Mouse (Mus musculus) common myeloid progenitor, adult 5-6 weeks (primary cell): ENCODE measurements around the gene Cntnap2. TPM values are rescaled to one million over a fixed set of nuclear protein-coding genes. Genes with fewer than 3 reads are reported as not detected.
"Not testable (repeated sequence)": the region's sequence is repeated elsewhere in the genome, so short reads cannot be mapped to it uniquely, and the experiment has no call there.

Source experiments
- ATAC-seq: replicated peaks from 2 replicates; pipeline ENCODE4 v1.8.0; 2016; ENCODE audit warnings: low read depth, mild to moderate bottlenecking, moderate TSS enrichment, inconsistent platforms; ENCODE audit not compliant: poor library complexity, severe bottlenecking
- total RNA-seq: library from RNA; stranded (forward); fragments of 200-1000, 187-1606 nt; gene quantifications from 2 replicates; pipeline ENCODE4 v1.2.3, GENCODE M21; 2017

The Cntnap2 gene
- total RNA-seq, 1 experiment from 2014 or later, result not detected

GRCm38 (mm10) chr6:46537586-46537985 is 1478.4 kb downstream of the Cntnap2 start:
- not testable (repeated sequence) for ATAC-seq

GRCm38 (mm10) chr6:46563470-46563869 is 1504.3 kb downstream of the Cntnap2 start:
- ATAC-seq, result no peak

GRCm38 (mm10) chr6:46575055-46575454 is 1515.9 kb downstream of the Cntnap2 start:
- no peak for ATAC-seq

GRCm38 (mm10) chr6:46612365-46612764 is 1553.2 kb downstream of the Cntnap2 start:
- ATAC-seq, result no peak

DNA sequence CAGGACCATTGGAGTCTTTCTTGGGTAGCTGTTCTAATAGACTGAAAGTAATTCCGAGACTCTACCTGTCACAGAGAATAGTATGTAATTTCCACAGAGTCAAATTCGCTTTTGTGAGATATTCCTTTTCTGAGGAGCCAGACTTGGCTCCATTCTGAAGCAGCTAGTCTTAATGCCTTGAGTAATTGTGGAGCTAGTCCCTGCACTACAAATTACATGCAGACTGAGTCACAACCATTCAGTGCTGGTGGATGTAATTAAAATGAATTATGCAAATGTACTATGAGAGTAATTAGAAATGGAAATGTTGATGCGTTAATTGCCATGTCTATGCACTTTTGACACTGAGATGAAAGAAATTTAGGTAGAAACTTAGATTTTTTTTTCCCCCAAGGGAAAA is 1553.7 kb downstream of the Cntnap2 start:
- no peak for ATAC-seq

DNA sequence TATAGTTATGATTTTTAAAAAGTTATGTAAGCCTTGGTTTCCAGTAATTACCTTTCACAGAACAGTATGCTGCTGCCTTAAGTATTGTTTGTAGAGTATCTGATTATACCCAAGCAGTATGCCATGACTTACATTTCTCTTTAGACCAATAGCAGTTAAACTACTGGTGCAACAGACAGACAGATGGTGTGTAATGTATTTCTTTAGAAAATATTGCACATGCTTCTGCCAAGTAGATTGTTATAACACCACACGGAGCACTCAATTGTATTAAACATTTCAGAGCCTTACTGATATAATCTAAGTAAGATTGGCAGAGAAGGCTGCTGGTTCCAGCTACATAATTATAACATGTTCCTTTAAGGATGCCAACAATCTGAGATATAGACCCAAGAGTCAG is 1609.9 kb downstream of the Cntnap2 start:
- no peak for ATAC-seq

GRCm38 (mm10) chr6:46675081-46675480 is 1615.9 kb downstream of the Cntnap2 start:
- no peak for ATAC-seq

- no peak for ATAC-seq
Observed at GRCm38 (mm10) chr6:46675621-46676020, 1616.5 kb downstream of the Cntnap2 start.

DNA sequence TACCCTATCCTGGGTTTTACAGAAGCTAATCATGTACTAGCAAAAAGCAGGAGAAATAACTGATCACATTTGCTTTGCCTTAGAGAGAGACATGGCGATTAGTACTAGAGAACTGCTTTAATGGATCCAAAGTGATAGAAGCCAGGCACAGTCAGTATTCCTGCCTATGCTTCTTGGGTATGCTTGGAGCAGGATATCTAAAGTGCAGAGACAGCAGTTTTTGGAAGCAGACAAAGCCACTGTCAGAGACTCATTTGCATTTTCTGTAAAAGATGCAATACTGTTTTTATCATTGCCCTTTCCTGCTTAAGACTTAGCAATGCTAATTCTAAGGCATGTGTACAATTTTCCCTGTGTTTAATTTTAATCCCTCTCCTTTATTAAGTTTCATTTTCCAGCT is 1637.0 kb downstream of the Cntnap2 start:
- ATAC-seq, result no peak

DNA sequence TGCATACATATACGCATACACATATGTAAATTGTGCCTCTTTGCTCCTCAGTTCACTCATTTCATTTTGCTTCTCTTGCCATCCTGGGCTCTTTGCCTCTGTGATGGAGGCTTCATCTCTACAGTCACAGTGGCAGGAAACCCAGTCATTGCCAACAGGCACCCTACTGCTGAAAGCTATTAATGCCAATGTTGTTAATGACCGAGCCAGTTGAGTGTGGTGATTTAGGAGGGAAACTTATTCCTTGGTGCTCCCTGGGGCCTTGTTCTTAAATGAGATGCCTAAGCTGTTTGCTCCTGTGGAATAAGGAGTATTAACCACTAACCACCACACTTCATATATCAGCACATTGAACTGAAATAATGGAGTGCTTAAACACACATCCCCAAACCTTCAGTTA is 1640.2 kb downstream of the Cntnap2 start:
- no peak for ATAC-seq

DNA sequence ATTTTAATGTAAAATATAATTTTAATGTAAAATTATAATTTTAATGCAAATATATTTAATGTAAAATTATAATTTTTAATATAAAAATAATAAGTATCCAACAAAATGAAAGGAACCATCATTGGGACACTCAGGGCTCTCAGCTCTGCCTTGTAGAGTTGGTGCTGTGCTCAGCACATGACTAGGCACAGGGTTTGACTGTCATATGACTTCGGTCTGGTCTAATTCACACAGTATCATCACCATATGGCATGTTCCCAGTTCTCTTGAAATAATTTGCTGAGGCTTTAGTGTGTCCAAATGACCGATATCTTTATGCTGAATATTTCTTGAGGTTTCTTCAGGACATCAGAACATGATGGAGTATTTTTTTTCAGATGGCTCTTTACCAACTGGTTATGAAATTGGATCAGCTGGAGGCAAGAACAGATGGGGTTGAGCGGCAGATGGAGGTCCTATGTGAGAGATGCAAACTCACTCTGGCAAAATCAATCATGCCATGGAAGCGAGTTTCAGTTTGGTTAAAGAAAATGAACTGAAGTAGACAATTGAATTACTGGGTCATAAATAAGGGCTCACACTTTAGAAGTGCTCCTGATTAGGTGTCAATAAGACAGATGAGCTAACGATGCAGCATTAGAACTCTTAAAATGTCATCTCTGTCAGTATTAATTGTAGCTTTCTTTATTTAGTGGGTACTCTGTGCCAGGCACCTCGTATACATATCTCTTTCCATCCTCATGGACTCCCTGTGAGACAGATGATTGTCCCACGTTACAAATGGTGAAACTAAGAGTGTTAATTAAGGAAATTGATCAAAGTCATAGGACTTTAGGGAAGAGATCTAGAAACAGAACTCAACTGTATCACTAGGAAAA is 1645.4 kb downstream of the Cntnap2 start:
- ATAC-seq, result no peak

DNA sequence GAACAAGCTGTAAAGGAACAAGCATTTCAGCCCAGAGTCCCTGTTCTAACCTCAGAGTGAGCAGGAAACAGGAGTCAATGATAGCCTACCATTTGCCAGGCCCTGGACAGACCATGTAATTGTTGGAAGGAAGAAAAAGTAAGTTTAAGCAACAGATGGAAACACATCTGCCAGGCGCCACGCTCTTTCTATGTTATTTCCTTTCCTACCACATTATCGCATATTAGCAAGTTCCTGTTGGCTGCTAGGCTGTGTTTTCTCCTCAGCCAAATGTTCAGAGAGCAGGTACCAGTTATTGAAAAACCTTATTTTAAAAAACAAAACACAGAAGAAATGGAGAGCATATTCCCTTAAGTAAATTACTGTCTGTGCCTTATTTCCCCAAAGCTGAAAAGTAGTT is 1646.8 kb downstream of the Cntnap2 start:
- no peak for ATAC-seq

DNA sequence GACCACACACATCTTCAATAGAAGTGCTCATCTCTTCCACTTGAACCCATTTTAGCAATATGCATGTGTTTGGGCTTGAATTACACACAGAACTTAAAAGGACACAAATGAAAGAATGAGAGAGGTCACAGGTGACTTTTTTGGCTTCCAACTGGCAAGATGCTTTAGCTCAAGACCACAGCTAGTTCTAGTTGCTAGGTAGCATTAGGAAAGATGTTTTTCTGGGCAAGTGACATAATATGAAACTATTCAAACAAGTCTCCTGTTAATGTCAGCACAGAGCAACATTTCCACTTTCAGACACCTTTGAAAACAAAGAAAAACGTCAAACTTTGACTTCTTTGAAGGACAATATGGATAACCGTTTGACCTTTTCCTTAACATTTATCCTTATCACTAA is 1657.4 kb downstream of the Cntnap2 start:
- ATAC-seq, result no peak

DNA sequence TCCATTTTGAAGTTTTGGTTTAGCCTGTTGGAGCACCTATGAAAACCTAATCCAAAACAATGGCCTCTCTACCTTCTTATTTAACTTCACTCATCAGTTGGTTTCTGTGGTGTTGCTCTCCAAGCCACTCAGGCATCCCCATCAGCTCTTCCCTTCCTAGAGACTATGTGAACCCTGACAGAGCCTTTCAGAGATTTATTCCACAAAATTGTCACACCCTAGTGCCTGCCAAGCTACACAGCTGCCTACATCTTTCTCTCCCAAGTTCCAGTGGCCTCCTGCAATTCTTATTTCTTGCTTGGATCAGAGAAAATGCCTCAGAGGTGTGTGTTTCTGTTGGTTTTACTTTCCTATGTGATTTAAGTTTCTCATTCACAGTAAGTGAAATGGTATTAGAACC is 1674.6 kb downstream of the Cntnap2 start:
- ATAC-seq, result no peak

DNA sequence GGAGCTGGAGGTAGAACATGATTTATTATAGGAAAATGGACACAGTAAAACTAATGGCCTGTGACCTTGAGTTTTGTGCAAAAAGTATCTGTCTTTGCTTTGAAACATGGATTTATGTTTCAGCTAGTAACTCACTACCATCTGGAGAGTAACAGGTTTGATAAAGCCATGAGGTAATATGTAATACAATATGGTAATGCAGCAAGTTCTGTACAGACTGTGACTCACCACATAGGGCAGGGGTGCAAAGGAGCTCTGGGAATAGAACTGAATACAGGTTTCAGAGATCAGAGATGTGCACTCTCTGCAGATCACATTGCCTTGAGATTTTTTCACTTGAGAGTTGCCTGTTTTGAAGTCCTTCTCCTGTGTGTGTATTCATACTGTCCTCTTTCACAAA is 1689.3 kb downstream of the Cntnap2 start:
- no peak for ATAC-seq

DNA sequence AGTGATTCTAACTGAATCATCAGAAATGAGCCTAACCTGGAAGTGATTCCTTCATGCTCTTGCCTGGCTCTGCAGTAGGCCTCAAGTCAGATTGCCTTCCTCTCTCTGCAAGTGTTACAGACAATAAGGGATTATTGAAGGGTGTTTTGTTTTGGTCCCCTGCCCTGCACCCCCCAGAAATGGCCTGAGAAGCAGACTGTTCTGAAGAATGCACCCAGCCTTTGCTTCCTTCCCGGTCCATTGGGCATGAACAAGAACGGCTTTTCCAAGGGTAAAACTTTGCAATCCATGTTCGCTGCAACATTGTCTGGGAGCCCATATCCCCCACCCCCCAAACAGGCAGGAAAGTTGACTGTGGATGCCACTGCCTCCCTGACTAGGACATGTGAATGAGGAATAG is 1704.3 kb downstream of the Cntnap2 start:
- ATAC-seq, result no peak

- ATAC-seq, result no peak
Observed at GRCm38 (mm10) chr6:46774529-46774928, 1715.4 kb downstream of the Cntnap2 start.

DNA sequence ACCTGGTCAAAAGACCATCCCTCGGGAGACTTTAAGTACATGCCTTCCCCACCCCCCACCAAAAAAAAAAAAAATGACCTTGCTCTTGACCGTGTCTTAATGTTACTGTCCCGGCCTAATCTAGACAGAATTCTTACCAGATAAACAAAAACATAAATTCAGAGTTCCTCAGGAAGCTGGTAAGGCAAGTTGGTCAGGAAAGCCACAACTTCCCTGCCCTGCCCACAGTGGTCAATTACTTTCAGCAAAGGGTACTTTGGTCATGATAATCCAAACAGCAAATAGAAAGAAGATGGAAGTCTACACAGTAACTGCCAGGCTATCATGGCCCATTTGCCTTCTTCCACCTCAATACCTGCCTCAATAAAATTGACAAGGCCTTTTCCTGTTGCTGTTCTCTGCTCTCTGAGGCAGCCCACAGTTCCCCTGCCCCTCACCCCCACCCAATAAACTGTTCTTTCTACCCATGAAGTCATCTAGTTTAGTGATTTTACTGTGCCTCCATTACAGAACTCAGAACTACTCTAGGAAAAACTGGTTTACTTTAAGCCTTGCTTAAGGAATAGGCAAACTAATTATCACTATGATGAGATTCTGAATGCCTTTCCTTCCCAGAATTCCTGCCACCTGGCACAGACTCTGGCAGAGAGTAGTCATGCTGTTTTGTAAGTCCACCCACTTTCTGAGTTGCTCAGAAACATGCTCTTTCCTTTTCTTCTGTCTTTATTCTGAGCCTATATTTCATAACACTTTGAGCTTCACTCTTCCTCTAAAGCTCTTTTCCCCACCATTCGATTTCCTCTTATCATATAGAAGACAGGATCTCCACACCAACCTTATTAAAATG is 1743.3 kb downstream of the Cntnap2 start:
- peak; percentile 62; the same call in 1 of the 2 replicates for ATAC-seq

DNA sequence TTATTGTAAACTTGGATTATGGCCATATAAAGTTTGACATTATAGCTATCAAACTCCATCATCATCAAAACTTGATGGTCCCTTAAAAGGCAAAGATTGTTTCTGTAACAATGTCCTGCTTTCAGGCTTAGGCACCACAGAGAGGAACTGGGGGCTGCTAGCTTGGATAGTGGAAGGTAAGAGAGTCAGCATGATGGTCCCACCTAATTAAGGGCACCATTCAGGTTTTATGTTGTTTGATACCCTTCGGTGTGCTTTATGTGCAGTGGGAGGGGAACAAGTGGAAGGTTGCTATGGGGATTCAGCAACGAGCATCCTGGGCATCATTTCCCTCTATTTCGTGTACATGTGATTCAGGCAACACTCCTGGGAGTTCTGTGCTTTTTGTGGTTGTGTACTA is 1797.5 kb downstream of the Cntnap2 start:
- ATAC-seq, result no peak

DNA sequence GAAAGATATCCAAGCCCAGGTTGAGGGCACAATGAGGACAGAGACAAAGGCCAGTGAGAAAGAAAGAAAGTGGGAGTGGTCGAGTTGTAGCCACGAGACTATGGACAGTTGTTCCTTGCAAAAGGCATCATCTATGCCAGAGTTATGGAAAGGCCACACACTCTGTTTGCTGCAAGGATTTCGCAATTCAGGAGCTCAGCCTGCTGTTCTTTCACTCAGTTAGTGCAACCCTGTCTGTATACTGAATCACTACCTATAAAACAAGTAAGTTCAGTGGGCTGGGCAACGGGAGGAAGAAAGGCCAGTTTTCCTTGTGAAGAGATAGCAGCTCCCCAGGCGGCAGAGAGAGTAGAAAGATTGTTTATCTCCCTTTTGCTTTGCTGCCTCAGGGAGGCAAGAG is 1801.9 kb downstream of the Cntnap2 start:
- no peak for ATAC-seq

GRCm38 (mm10) chr6:46866317-46866716 is 1807.2 kb downstream of the Cntnap2 start:
- no peak for ATAC-seq
